Mouse (Mus musculus) layer of hippocampus, adult 6 months (tissue): ENCODE results near the gene Capza1. TPM values are rescaled to one million over a fixed set of nuclear protein-coding genes. Genes with fewer than 3 reads are reported as not detected.

Experiments
- long read RNA-seq, 2 experiments: library from polyadenylated mRNA; unstranded; transcript quantifications; one replicate each; pipeline ENCODE4 v2.0.0; 2019 to 2020
- polyA plus RNA-seq: library from polyadenylated mRNA; unstranded; fragments of <200 nt; fragmentation: Nextera tagmentation; gene quantifications from 2 replicates; pipeline ENCODE4 v1.2.3, GENCODE M21; 2021

The Capza1 gene
- polyA plus RNA-seq, result 24.0 and 25.2 TPM in 2 replicates
- long read RNA-seq, experiment 1, transcript Capza1-201 (10 exons, 3,193 nt), result major isoform, 41 of 57 reads
- long read RNA-seq, experiment 1, partial matches to known transcripts, result 13 of 57 reads
- long read RNA-seq, experiment 1, other reads (novel, unspliced or antisense), result 3 of 57 reads
- long read RNA-seq, experiment 2, transcript Capza1-201 (10 exons, 3,193 nt), result major isoform, 233 of 250 reads
- long read RNA-seq, experiment 2, partial matches to known transcripts, result 13 of 250 reads
- long read RNA-seq, experiment 2, other reads (novel, unspliced or antisense), result 3 of 250 reads

GRCm38 (mm10) chr3:104863786-104864650 is at the start of gene Capza1, which contains the start of gene St7l:
Gene Capza1 (minus strand): TSS chr3:104864505.
Gene St7l (plus strand): TSS chr3:104864005.

GRCm38 (mm10) chr3:104817991-104818748 is 46.1 kb downstream of the Capza1 start, which contains the start of gene Mov10:
Gene Mov10 (minus strand): TSS chr3:104818563.

GRCm38 (mm10) chr3:104788075-104788474 is 76.2 kb downstream of the Capza1 start, which contains the start of gene Rhoc:
Gene Rhoc (plus strand): TSS chr3:104788375.

GRCm38 (mm10) chr3:104781471-104781903 is 82.8 kb downstream of the Capza1 start, which contains the start of gene Fam19a3:
Gene Fam19a3 (minus strand): TSS chr3:104781840.

GRCm38 (mm10) chr3:104780561-104781420 is 83.5 kb downstream of the Capza1 start, which contains the start of gene Ppm1j:
Gene Ppm1j (plus strand): TSS chr3:104781056.

Other genes with a start within 250 kb of the Capza1 start
- gene Slc16a1, start 225.8 kb downstream of the Capza1 start, polyA plus RNA-seq, result 8.1 and 9.1 TPM in 2 replicates
- gene Ppm1j, start 83.4 kb downstream of the Capza1 start, polyA plus RNA-seq, result 0.29 and 0.64 TPM in 2 replicates
- gene Fam19a3, start 82.7 kb downstream of the Capza1 start, polyA plus RNA-seq, result not detected in 2 replicates
- 20.0 and 24.7 TPM in 2 replicates for gene Rhoc, start 76.1 kb downstream of the Capza1 start, polyA plus RNA-seq
- 1.4 and 1.7 TPM in 2 replicates for gene Mov10, start 45.9 kb downstream of the Capza1 start, polyA plus RNA-seq
- gene St7l, start 500 bp downstream of the Capza1 start, polyA plus RNA-seq, result 30.4 and 31.4 TPM in 2 replicates
- gene Wnt2b, start 97.4 kb upstream of the Capza1 start, polyA plus RNA-seq, result 0.19 TPM in 2 replicates
- 5.9 and 8.6 TPM in 2 replicates for gene Cttnbp2nl, start 188.6 kb upstream of the Capza1 start, polyA plus RNA-seq
- gene 4930564D02Rik, start 202.3 kb upstream of the Capza1 start, polyA plus RNA-seq, result not detected in 2 replicates